Mouse (Mus musculus) spleen, adult 12 weeks (tissue): ENCODE data around the gene Pik3cb.

Source experiments
- DNase-seq: peaks from one replicate; pipeline ENCODE4 v3.0.0; 2022; ENCODE audit warnings: low spot score

Gene Pik3cb

DNA sequence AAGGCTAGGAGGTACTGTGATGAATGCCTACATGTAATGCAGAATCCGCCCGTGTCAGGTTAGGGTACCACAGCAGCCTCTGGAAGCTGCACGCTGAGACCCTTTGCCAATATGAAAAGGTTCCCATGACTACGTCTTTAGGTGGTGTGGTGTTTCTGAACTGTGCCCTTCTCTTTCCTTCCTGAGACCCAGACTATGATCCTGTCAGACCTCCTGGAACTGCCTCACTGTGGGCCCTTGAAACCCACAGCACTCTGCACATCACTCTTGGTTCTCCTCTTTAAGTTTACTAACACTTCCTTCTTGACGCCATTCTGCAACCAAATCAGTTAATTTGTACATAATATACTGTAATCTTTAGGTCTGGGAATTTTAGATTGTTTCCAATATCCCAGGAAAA, 58.7 kb downstream of the Pik3cb start:
- DNase-seq = no peak

DNA sequence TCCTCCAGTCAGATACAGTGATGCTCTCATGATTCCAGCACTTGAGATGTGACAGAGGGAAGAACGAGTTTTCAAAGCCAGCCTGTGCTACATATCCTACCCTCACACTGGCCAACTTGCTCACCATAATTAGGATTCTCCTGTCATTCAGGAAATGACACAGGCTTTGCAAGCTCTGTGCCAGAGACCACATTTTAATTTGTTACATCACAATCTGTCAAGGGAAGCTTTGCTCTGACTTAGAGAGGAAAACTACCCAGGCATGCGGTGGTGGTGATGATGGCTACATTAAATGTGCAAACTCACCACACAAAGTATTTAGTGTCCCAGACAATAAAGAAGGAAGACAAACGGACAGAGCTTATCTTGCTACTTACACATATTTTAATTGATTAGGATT, 59.1 kb downstream of the Pik3cb start:
- no peak for DNase-seq

DNA sequence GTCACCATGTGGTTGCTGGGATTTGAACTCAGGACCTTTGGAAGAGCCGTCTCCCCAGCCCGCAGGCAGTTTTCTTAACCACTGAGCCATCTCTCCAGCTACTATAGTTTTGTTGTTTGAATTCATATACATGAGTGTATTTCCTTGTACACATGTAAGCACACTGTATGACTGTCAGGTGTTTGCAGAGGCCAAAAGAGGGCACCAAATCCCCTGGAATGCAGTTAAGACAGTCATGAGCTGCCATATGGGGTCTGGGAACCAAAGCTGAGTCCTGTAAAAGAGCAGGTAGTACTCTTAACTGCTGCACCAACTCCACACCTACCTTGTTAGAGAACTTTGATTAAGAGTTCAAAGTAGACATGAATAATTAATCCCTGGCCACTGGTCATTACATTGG, 59.8 kb downstream of the Pik3cb start:
- DNase-seq = no peak

DNA sequence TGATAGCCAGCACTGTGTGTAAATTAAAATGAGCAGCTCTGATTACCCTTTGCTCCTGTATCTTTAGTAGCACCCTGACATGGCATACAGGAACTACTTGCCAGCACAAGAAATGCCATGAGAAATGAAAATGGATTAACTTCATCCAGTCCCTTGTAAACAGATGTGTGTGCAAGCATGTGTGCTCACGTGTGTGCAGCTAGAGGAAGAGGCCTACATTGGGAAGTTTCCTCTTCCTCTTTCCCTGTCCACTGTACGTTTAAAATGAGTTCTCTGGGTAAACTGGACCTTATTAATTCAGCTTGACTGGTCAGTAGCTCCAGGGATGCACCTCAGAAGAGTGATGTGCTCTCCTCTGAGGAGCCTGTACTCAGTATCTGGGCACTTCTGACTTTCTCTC, 66.0 kb downstream of the Pik3cb start:
- DNase-seq = no peak

DNA sequence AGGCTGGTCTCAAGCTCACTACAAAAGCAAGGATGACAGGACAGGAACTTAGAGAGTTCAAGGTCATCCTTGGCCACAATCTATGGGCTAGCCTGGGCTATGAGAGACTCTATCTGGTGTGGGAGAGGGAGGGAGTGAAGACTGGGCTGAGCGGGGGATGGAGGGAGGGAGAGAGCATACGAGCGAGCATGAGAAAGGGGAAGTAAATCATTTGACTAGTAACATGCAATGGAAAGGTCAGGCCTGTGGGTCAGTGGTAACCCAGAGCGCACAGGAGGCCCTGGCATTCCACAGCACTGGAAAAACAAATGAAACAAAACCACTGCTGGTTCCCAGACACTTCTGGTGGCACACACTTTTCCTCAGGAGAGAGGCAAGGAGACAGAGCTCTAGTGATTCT, 67.9 kb downstream of the Pik3cb start:
- no peak for DNase-seq

DNA sequence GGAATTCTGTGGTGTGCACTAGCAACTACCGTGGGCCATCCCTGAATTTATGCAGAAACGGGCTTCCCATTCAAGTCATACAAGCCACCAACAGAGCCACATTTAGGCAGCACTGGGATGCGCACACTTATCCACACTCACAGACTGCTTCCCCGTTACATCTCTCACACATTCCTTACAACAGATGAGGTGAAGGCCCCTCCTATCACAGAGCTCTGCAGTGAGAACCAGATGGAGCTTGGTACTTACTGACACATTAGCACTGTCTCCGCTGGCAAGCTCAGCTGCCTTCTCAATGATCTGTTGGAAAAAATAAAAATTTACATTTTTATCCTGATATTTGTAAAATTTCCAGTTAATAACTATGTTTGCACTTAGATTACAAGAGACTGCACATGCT, 75.1 kb downstream of the Pik3cb start:
- no peak for DNase-seq

DNA sequence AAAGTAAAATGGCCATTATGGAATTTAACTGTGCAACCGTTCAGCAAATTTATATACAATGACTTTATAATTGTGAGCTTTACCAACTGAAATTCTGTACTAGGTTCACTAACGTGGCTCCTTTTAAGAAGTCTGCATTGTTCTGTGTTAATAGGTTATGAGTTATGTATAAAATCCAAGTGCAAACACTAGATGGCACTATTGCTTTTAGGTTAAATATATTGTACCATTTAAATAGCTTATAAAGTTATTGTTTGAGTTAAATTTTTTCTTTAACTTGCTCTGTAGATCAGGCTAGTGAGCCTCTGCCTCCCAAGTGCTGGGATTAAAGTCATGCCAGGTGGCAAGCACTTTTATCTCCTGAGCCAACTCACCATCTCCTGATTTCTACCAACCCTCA, 76.2 kb downstream of the Pik3cb start:
- DNase-seq = no peak

DNA sequence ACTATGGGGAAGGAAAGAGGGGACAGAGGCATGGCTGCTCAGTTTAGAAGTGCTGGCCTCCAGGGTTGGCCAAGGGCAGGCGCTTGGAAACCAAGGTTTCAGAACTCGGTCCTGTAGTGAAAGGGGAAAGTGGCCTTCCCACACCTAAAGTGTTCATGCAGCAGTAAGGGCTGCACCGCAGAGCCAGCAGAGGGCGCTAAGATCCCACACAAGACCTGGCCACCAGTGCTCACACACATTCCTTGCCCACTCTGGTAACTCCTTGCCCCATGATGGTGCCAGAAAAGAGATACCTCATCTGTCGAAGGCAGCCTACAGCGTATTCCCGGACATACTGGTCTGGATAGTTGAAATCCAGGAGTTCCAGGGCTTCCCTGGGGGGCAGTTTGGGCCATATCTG, 77.9 kb downstream of the Pik3cb start:
- peak; percentile 40 for DNase-seq

DNA sequence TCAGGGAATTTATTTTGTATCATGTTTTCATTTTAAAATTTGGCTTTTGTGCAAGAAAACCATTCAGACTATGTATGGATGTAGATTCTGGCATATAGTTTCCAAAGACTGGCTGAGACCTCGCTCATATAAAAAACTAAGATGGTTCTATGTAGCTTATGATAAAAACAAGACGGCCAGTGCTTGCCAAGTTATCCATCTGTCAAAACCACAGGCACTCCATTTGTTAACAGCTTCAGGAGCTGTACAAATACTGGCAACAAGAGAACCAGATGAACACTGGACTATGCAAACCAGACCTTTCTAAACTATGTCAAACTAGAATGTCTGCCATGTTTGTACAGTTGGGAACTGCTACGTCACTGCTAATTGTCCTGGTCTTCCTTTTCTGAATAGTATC, 82.7 kb downstream of the Pik3cb start:
- no peak for DNase-seq

DNA sequence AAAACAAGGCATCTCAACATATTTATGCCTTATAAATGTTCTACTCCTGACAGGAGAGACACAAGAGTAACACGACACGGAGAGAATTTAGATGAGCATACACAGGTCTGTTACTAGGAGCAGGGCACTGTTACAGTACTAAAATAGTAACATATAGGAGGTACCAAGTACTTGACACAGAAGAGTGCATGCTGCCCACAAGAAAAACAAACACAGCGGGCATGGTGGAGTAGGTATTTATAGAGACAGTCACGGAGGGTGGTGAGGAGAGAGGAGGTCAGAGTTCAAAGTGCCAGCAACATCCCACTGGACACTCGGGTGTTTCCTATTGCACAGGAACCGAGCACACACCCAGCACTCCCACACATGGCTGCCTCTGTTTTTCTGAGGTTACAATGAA, 90.7 kb downstream of the Pik3cb start:
- no peak for DNase-seq

DNA sequence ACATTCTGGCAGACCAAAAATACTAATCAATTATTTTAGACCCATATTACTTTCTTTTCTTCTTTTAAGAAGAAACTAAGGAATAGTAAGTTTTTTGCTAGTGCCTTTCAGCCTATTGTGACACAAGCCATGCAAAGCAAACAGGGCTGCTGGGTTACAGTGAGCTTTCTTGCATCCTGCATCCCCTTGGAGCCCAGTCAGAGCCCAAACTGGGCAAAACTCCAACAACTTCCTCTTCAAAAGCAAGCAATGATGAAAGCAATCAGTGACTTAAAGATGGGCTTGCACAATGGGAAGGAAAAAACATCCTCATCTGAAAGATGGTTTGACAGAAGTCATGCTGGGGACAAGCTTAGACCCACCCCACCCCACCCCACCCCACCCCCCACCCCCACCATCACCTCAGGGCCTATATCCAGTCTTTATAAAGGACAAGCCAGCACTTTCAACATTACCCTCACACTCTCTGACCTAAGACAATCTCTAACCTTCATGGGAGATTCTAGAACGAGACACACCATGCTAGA, 91.6 kb downstream of the Pik3cb start:
- DNase-seq = no peak

DNA sequence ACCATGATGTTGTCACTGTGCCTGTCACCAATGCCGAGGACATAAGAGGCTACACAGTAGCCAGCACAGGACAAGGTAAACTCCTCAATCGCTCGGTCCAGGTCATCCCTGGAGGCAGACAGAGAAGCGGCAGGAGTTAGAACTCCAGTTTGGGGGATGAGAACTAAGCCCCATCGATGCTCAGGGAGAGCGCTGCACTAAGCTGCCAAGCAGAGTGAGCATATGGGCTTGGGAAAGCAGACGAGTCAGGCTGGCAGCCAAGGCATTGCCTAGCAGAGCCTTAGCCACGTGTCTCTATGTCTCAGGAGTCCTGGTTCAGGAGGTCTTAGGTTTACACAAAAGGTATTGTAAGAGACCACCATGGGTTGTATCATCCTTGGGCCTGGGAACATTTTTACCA, 95.7 kb downstream of the Pik3cb start:
- no peak for DNase-seq

DNA sequence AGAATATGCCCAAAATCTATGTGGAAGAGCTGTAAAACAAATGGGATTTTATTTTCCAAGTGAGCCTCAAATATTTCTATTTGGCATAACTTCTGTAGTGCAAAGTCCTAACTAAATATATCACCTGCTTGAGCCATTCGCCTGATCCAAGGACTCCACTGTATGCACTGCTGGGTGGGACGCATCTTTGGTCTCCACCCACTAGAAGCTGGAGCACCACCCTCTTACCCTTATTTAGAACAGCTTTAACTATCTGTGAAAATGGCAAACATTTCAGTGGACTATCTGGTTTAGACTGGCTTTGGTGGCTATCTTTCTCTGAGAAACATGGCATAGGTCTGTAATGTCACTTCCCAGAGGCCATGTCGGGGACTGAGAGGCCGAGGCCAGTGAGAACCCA, 97.8 kb downstream of the Pik3cb start:
- no peak for DNase-seq

DNA sequence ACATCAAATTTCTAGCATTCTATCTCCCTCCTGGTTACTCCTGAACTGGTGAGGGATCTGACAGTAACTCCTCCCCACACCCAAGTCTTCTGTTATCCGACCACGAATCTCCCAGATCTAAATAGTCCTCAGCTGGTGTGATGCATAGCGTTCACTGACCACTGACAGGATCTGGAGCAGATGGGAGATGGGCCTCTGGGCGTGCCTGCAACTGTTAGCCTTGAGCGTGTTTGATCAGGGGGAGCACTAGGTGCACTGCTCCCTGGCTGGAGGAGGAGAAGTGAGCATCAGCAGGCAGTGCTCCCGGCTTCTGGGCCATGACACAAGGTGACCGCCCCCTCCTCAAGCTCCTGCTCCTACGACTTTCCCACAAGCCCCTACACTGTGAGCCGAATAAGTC, 98.4 kb downstream of the Pik3cb start:
- no peak for DNase-seq

DNA sequence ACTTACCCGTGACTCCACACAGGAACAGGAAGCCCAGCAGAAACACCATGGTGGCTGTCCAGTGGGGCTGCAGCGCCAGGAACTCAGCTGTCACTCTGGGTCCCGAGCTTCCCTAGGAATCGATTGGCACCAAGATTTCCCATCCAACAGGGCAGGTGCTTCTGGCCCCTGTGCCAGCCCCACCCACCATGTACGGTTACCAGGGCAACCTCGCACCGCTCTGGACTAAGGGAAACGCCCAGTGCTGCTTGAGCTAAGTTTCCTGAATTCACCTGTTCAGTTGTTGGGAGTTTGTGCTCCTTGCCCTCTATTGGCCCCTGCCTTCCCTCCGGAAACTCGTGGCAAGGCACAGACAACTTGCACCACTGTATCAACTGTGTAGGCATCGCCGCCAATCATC, 104.8 kb downstream of the Pik3cb start, which contains the start of gene Gm1123:
TSS of gene Gm1123 (minus strand) at position 141 of the 400 bp plus-strand sequence.
- DNase-seq = no peak

DNA sequence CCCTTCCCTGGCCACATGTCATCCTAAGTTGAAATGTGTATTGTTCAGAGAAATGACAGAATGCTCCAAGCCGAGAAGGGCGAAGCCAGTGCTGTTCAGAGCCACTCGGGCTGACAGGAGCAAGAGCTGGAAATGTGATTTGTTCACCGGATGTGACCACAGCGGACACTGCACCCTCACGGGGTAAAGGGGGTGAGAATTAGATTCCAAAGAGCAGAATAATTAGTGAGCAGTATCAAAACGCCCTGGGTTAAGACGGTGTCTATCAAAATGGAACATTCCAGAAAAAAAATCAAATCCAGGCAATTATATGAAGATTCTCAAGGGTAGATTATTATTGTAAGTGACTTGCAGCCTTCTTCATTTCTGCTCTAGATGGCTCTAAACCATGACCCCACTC, 106.3 kb downstream of the Pik3cb start:
- DNase-seq = no peak

DNA sequence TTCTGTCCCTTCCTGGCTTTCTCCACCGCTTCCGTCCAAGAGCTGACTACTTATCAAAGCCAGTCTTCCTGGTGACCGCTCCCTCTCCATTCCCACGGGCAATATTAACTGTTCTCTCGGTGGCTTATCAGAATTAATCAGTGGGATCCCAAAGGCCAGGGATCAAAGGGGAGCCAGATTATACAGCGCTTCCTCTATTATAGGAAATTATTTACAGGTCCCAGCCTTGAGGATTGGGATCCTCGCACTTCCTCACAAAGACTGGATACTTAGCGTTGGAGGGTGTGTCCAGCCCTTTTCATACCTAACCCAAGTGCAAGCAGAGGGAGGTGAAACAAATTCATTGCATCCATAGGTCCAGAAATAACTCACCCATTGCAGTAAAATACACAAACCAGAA, 108.4 kb downstream of the Pik3cb start:
- DNase-seq = no peak

DNA sequence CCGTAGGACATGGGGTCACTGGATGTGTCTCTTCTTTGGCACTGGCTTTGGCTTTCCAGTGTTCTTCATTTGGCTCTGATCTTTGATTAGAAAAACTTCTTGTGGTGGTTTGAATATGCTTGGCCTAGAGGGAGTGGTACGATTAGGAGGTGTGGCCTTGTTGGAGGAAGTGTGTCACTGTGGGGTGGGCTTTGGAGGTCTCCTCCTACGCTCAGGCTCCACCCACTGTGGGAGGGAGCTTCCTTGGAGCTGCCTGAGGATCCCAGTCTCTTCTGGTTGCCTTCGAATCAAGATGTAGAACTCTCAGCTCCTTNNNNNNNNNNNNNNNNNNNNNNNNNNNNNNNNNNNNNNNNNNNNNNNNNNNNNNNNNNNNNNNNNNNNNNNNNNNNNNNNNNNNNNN, 118.7 kb downstream of the Pik3cb start:
- DNase-seq = no peak

DNA sequence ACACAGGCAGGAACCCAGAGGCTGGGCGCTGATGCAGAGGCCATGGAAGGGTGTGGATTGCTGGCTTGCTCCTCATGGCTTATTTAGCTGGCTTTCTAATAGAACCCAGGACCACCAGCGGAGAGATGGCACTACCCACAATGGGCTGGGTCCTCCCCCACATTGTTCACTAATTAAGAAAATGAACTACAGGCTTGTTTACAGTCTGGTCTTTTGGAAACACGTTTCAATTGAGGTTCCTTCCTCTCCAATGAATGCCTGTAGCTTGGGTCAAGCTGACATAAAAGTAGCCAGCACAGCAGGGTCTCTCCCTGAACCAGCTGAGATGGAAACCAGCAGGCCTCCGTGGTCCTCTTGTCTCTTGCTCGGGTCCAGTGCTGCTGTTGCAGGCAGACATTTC, 119.3 kb downstream of the Pik3cb start:
- DNase-seq = no peak

DNA sequence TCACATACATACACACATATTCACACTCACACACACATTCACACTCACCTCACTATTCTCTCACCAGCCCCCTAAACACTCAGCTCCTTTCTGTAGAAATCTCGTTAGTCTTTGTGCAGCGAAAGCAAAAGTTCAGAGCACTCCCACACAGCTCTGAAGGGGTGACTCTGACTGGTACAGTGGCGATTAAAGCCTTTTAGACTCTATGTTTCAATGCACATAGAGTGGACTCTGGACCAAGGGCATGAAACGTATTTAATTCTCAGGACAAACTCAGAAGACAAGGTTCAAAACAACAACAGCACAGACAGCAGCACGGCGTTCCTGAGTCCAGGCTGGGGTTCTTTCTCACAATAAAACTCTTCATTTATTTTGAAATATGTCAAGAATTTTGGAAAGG, 122.7 kb downstream of the Pik3cb start:
- DNase-seq = no peak

DNA sequence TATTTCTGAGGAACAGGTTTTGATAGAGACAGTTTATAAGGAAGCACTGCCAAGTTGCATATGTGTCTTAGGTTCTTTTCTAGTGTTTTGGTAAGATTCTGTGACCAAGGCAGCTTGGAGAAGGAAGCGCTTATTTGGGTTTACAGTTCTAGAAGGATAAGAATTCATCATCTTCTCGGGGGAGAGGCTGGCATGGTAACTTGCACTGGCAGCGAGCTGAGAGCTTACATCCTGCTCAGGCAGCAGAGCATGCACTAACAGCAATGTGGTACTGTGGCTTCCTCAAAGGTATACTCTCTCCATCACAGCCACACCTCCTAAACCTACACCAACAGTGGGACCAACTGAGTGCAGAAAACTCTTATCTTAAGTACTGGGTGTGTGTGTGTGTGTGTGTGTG, 123.7 kb downstream of the Pik3cb start:
- no peak for DNase-seq

DNA sequence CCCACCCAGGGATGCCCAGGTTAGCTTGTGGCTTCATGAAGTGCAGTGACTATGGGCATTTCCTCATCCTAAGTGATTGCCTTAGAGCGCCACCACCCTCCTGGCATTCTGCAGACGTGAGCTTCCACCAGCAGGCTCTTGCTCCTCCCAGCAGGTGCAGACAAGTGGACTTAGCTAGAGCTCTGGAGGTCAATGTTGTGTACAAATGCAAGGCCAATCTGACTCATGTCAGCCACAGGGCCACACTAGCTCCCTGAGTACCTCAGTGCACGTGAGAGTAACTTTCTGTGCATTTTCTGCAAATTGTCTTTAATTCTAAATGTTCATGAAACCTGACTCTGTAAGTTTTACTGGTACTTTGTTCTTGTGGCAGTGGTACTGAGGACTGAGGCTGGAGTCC, 124.1 kb downstream of the Pik3cb start:
- DNase-seq = no peak

DNA sequence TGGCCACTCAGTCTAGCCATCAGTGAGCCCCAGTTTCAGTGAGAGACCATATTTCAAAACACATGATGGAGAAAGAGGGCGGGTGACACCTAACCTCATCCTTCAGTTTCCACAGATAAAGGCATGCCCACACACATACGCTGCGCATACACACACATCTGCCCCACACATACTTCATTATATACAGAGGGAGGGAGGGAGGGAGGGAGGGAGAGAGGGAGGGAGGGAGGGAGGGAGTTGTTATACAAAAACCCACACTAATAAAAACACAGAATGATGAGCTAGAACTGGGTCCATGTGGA, 130.6 kb downstream of the Pik3cb start:
- DNase-seq = no peak

DNA sequence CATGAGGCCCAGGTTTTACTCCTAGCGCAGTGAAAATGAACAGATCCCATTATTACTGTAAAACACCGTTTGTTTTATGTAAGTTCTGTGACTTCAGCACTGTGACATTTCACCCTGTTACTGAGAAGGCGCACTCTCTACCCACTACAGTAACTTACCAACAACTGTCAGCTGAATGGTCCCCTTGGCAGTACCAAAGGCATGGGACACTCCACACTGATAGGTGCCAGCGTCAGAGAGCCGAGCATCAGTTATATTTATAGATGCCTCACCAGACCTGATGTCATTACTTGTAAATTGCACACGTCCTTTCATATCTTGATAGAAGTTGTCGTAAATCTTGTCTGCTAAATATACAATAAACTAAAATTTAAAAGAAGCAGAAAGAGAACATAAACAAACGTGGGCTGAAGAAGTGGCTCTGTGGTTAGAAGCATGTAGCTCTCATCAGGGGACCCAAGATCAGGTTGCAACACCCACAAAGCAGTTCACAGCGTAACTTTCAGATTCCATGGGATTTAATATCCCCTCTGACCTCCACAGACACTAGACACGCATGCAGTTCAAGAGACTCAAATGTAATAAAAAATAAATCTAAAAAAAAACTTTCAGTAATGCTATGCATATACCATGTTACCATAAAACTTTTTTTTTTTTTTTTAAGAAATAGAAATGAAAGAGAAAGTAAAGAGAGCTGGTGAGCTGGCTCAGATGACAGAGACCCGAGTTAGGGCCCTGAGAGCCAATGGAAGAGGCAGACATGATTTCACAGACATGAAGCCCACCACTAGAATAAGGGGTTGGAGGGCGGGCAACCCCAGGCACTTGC, 131.1 kb downstream of the Pik3cb start:
- DNase-seq = no peak
